Mouse (Mus musculus) hindbrain, postnatal 0 days (tissue): Measurements from ENCODE around the gene Acly. TPM values are rescaled to one million over a fixed set of nuclear protein-coding genes. Genes with fewer than 3 reads are reported as not detected.
"Not testable (repeated sequence)": the region's sequence is repeated elsewhere in the genome, so short reads cannot be mapped to it uniquely, and the experiment has no call there.

Source experiments
- ATAC-seq: fragments of 200-750 bp; cut with Nextera tagmentation; 2 replicates; pipeline ENCODE4 v1.8.0; 2017; ENCODE audit warnings: mild to moderate bottlenecking, moderate TSS enrichment, moderate library complexity
- DNase-seq: peaks from one replicate; pipeline ENCODE4 v3.0.0-alpha.2; 2015; ENCODE audit warnings: low spot score
- H3K27ac ChIP-seq: fragments of 300-500 bp; sonication (generic); 2 replicates; pipeline ENCODE4 v1.5.1; 2014; ENCODE audit warnings: mild to moderate bottlenecking
- H3K27me3 ChIP-seq: fragments of 300-500 bp; sonication (generic); 2 replicates; pipeline ENCODE4 v1.6.1; 2014; ENCODE audit warnings: low read length, mixed read lengths; ENCODE audit not compliant: insufficient read depth
- H3K36me3 ChIP-seq: fragments of 300-500 bp; sonication (generic); 2 replicates; pipeline ENCODE4 v1.6.1; 2014; ENCODE audit warnings: low read length, mixed read lengths; ENCODE audit not compliant: insufficient read depth
- H3K4me1 ChIP-seq: fragments of 300-500 bp; sonication (generic); 2 replicates; pipeline ENCODE4 v1.6.1; 2014; ENCODE audit warnings: antibody characterized with exemption, low read length, mixed read lengths; ENCODE audit not compliant: insufficient read depth
- H3K4me2 ChIP-seq: fragments of 300-500 bp; sonication (generic); 2 replicates; pipeline ENCODE4 v1.6.1; 2014; ENCODE audit warnings: low read depth, mild to moderate bottlenecking, low read length, moderate library complexity, mixed read lengths
- H3K4me3 ChIP-seq: fragments of 300-500 bp; sonication (generic); 2 replicates; pipeline ENCODE4 v1.5.1; 2014; ENCODE audit warnings: low read length
- H3K9ac ChIP-seq: fragments of 300-500 bp; sonication (generic); replicated peaks from 2 replicates; pipeline ENCODE4 v1.6.1; 2014; ENCODE audit warnings: mild to moderate bottlenecking, low read length, moderate library complexity, mixed read lengths
- H3K9me3 ChIP-seq: fragments of 300-500 bp; sonication (generic); 2 replicates; pipeline ENCODE4 v1.6.1; 2016; ENCODE audit warnings: low read length, mixed read lengths
- CTCF ChIP-seq: IDR thresholded peaks from 2 replicates; pipeline ENCODE4 v1.5.1; 2016; ENCODE audit warnings: antibody characterized with exemption, control low read depth, low read depth
- WGBS: fragments of 180-500 bp; shearing (Covaris S2); extraction: QIAGEN DNeasy Blood & Tissue Kit; methylation state at CpG from one replicate; pipeline ENCODE4 v1.1.7; 2014; 5-methylcytosine and 5-hydroxymethylcytosine counted together
- polyA plus RNA-seq: library from polyadenylated mRNA; unstranded; fragments of >200 nt; fragmentation: Nextera tagmentation; extraction: Ambion mirVana; gene quantifications from 2 replicates; pipeline ENCODE4 v1.2.1, GENCODE M21; 2015
- total RNA-seq: library from RNA; depleted of rRNA; stranded (reverse); fragments of >200 nt; gene quantifications from 2 replicates; pipeline ENCODE4 v1.2.3, GENCODE M21; 2014

Acly gene
- total and polyA plus RNA-seq, 2 experiments from 2014 or later, result 135 to 235 TPM

GRCm38 (mm10) chr11:100535996-100536395, 8.2 kb upstream of the Acly start:
- WGBS, result 82% methylated on average over 1 of the region's 1 CpGs

GRCm38 (mm10) chr11:100534821-100535220, 7.0 kb upstream of the Acly start:
- not testable (repeated sequence) for H3K9ac ChIP-seq, H3K4me1 ChIP-seq, DNase-seq, ATAC-seq, H3K27me3 ChIP-seq, H3K27ac ChIP-seq, H3K4me3 ChIP-seq, H3K4me2 ChIP-seq, H3K36me3 ChIP-seq, H3K9me3 ChIP-seq
- 87% methylated on average over 6 of the region's 6 CpGs for WGBS

More at GRCm38 (mm10) chr11:100535996-100536395, 8.2 kb upstream of the Acly start:
- ATAC-seq (no peak), DNase-seq (no peak)
- Histone ChIP-seq H3K4me3 (no peak overlapping the region), H3K9me3 (no peaks in the 10 kb centered on the region), H3K27ac (no peak overlapping the region), H3K4me1 (no peaks in the 10 kb centered on the region), H3K4me2 (no peak overlapping the region), H3K36me3 (no peaks in the 10 kb centered on the region), H3K9ac (no peak overlapping the region), H3K27me3 (no peaks in the 10 kb centered on the region)
- no peak for TF ChIP-seq CTCF

GRCm38 (mm10) chr11:100534411-100534810, 6.6 kb upstream of the Acly start:
- not testable (repeated sequence) for H3K9ac ChIP-seq, H3K4me2 ChIP-seq, DNase-seq, H3K4me1 ChIP-seq, H3K27ac ChIP-seq, H3K4me3 ChIP-seq, ATAC-seq, H3K9me3 ChIP-seq, H3K36me3 ChIP-seq, H3K27me3 ChIP-seq
- 87% methylated on average over 2 of the region's 2 CpGs for WGBS

GRCm38 (mm10) chr11:100533871-100534270, 6.1 kb upstream of the Acly start:
- ATAC-seq (no peak), DNase-seq (no peak)
- Histone ChIP-seq H3K36me3 (no peaks in the 10 kb centered on the region), H3K27ac (no peak overlapping the region), H3K9me3 (no peaks in the 10 kb centered on the region), H3K4me1 (no peaks in the 10 kb centered on the region), H3K9ac (no peak overlapping the region), H3K27me3 (no peaks in the 10 kb centered on the region), H3K4me2 (no peak overlapping the region), H3K4me3 (no peak overlapping the region)
- WGBS, result 50% methylated on average over 6 of the region's 6 CpGs
- no peak for TF ChIP-seq CTCF

- H3K9ac ChIP-seq, result peak overlapping the region; percentile 79
- DNase-seq (no peak), ATAC-seq (no peak)
- H3K36me3 ChIP-seq, result peaks cover 5% of the 10 kb centered on the region; the same call in 1 of the 2 replicates
- peak overlapping the region; percentile 93 for H3K4me2 ChIP-seq
- H3K4me1 ChIP-seq, result peaks cover 28% of the 10 kb centered on the region
- TF ChIP-seq CTCF, result no peak
- WGBS, result 24% methylated on average over 19 of the region's 19 CpGs
- H3K9me3 ChIP-seq, result no peaks in the 10 kb centered on the region
- H3K27me3 ChIP-seq, result no peaks in the 10 kb centered on the region
- peak overlapping the region; percentile 88 for H3K27ac ChIP-seq
- peak overlapping the region; percentile 89 for H3K4me3 ChIP-seq
These were observed 770 bp upstream of the Acly start for GRCm38 (mm10) chr11:100528375-100529165.

- Histone ChIP-seq H3K4me3 (peak overlapping the region; percentile 89), H3K4me1 (peaks cover 28% of the 10 kb centered on the region), H3K9me3 (no peaks in the 10 kb centered on the region), H3K27ac (peak overlapping the region; percentile 88), H3K4me2 (peak overlapping the region; percentile 93), H3K9ac (peak overlapping the region; percentile 79), H3K36me3 (peaks cover 18% of the 10 kb centered on the region; the same call in 1 of the 2 replicates), H3K27me3 (no peaks in the 10 kb centered on the region)
- peak; percentile 52 for TF ChIP-seq CTCF
- 1% methylated on average over 26 of the region's 26 CpGs for WGBS
- ATAC-seq, result peak; percentile 25
- DNase-seq, result peak; percentile 78
These were observed 738 bp downstream of the Acly start for GRCm38 (mm10) chr11:100527066-100527457.
